Mouse (Mus musculus) liver (tissue): ENCODE results near the gene Gm4181.
"Not testable (repeated sequence)": the region's sequence is repeated elsewhere in the genome, so short reads cannot be mapped to it uniquely, and the experiment has no call there.

Experiments
- DNase-seq: peaks from one replicate; pipeline ENCODE4 v3.0.0-alpha.2; 2020; ENCODE audit warnings: mixed read lengths

Gm4181 gene

DNA sequence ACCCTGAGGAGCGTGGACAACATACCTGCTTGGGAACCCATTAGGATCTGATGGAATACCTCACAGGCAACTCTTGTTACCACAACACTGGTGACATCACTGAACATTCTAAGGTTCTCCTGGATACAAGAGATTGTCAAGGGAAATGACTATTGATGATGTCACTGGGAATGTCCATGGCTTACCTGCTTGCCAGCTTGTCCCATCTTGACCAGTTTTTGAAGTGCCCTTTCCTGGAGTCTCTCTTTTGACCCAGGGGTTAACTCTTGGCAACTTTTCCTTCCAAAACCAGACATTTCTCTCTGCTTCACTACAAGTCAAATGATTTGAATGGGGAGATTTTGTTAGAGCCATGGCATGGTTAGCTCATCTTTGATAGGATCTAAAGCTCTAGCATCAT lies at the start of gene Gm4181:
TSS of gene Gm4181 (minus strand) at position 101 of the 400 bp plus-strand sequence.
- DNase-seq = not testable (repeated sequence)

DNA sequence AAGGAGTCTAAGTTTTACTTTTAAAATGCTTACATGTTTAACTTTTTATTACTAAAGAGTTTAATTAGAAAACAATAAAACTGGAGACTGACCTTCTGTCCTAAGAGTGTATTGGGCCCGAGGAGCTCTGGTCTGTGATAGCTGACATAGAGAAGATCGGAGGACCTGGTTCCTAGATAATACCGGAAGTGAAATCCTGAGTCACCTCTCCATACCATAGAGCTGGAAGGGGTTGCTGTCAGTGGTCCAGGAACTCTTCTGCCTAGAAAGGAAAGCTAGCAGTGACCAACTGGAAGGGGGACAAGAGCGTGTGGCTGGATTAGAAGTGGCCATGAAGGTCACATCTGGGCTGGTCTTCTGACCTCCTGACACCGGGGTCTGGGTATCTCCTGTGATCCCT lies 41.8 kb upstream of the Gm4181 start:
- DNase-seq = no peak

DNA sequence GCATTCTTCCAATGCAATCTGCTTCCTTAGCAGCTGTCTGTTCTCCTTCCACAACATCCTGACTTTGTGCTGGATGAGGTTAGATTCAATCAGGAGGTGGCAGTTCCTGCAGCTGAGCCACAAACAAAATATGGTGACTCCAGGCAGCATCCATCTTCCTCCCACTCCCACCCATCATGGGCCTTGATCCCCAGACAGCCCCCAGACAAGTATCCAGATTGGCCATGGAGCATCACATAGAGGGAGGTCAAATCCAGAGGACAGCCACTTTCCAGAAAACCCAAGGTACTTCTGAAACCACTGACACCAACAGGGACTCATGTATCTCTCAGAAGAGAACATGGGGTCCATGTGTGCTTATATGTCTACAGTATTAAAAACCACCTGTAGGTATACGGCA lies 3.0 kb downstream of the Gm4181 start:
- DNase-seq = not testable (repeated sequence)

DNA sequence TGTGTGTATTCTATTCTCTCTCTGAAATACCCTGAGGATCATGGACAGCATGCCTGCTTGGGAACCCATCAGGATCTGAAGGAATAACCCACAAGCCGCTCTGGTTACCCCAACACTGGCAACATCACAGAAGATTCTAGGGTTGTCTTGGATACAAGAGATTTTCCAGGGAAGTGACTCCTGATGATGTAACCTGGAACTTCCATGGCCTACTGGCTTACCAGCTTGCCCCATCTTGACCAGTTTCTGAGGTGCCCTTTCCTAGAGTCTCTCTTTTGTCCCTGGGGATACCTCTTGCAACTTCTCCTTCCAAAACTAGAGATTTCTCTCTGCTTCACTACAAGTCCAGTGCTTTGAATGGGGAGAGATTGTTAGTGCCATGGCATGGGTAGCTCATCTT lies 24.3 kb downstream of the Gm4181 start, which contains the start of gene Gm17078:
TSS of gene Gm17078 (minus strand) at position 101 of the 400 bp plus-strand sequence.
- DNase-seq = no peak

DNA sequence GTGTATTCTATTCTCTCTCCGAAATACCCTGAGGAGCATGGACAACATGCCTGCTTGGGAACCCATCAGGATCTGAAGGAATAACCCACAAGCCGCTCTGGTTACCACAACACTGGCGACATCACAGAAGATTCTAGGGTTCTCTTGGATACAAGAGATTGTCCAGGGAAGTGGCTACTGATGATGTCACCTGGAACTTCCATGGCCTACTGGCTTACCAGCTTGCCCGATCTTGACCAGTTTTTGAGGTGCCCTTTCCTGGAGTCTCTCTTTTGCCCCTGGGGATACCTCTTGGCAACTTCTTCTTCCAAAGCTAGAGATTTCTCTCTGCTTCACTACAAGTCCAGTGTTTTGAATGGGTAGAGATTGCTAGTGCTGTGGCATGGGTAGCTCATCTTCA lies 43.4 kb downstream of the Gm4181 start, which contains the start of gene Gm17174:
TSS of gene Gm17174 (minus strand) at position 101 of the 400 bp plus-strand sequence.
- not testable (repeated sequence) for DNase-seq
